Comparison of ENCODE assay signal across 24 mouse cellular contexts in the genomic region with DNA sequence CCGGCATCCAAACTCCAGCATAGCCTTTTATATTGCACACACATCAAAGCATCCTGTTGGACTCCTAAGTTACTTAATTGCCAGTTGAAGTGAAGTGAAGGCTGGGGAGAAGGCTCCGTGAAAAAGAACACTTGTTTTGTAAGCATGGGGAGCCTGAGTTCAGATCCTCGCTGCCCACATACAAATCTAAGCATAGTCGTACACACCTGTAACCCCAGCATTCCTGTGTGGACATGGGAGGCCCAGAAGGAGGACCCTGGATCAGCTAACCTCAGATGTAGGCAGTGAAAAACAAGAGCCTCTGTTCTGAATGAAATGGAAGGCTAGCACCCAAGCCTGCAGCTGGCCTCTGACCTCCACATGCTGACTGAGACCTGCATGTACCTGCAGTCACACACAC.
DNase-seq lines count a peak whose midpoint lies in the region; ATAC-seq lines count a peak whose summit lies in the region.
"Had no signal": no experiment of that assay in that cellular context is flagged by ENCODE, and none has a peak within 500 bp of the region (broad histone marks: within the 10 kb centered on the region; RNA-seq: fewer than 3 reads in every experiment).

No protein-coding gene starts in this region.

- no peaks in the 10 kb centered on the region for H3K27me3 ChIP-seq in kidney, embryonic 16.5 days (ENCODE audit: insufficient read depth, low read length)
- no peaks in the 10 kb centered on the region for H3K27me3 ChIP-seq in midbrain, embryonic 13.5 days
- H3K27me3 ChIP-seq: embryonic facial prominence, embryonic 13.5 days; forebrain, embryonic 12.5 days; forebrain, embryonic 15.5 days; heart, embryonic 12.5 days; heart, embryonic 15.5 days; hindbrain, embryonic 13.5 days; Patski had no signal

- peaks cover 23% of the 10 kb centered on the region for H3K4me1 ChIP-seq in kidney, embryonic 16.5 days (ENCODE audit: insufficient read depth, low read length)
- H3K4me1 ChIP-seq in midbrain, embryonic 13.5 days (replicated peaks): peaks cover under 1% of the 10 kb centered on the region; the same call in 1 of the 2 replicates
- H3K4me1 ChIP-seq: embryonic facial prominence, embryonic 13.5 days; forebrain, embryonic 12.5 days; forebrain, embryonic 15.5 days had no signal

- no peak overlapping the region for H3K4me2 ChIP-seq in kidney, embryonic 16.5 days (replicated peaks; ENCODE audit: low read depth, low read length)
- no peak overlapping the region for H3K4me2 ChIP-seq in midbrain, embryonic 13.5 days (replicated peaks)
- H3K4me2 ChIP-seq: embryonic facial prominence, embryonic 13.5 days; forebrain, embryonic 12.5 days; forebrain, embryonic 15.5 days; heart, embryonic 12.5 days; heart, embryonic 15.5 days; hindbrain, embryonic 13.5 days had no signal

- H3K4me3 ChIP-seq in kidney, embryonic 16.5 days (ENCODE audit: low read length): no peak overlapping the region
- no peak overlapping the region for H3K4me3 ChIP-seq in midbrain, embryonic 13.5 days (replicated peaks)
- H3K4me3 ChIP-seq: embryonic facial prominence, embryonic 13.5 days; erythroblast, embryonic 14.5 days; forebrain, embryonic 12.5 days; forebrain, embryonic 15.5 days; heart, embryonic 12.5 days; heart, embryonic 15.5 days; hindbrain, embryonic 10.5 days; hindbrain, embryonic 13.5 days had no signal

- H3K36me3 ChIP-seq in kidney, embryonic 16.5 days (ENCODE audit: insufficient read depth, low read length): 0 out of 2 replicates have a peak, but pooled peaks cover 4% of the 10 kb centered on the region
- no peaks in the 10 kb centered on the region for H3K36me3 ChIP-seq in midbrain, embryonic 13.5 days
- H3K36me3 ChIP-seq: embryonic facial prominence, embryonic 13.5 days; forebrain, embryonic 15.5 days; heart, embryonic 15.5 days; hindbrain, embryonic 13.5 days had no signal

- H3K9me3 ChIP-seq in kidney, embryonic 16.5 days (ENCODE audit: low read length): no peaks in the 10 kb centered on the region
- no peaks in the 10 kb centered on the region for H3K9me3 ChIP-seq in midbrain, embryonic 13.5 days
- H3K9me3 ChIP-seq: embryonic facial prominence, embryonic 13.5 days; forebrain, embryonic 12.5 days; forebrain, embryonic 15.5 days; heart, embryonic 12.5 days; heart, embryonic 15.5 days; hindbrain, embryonic 10.5 days; hindbrain, embryonic 13.5 days had no signal

- WGBS in kidney, embryonic 16.5 days: 53% methylated on average over 4 of the region's 4 CpGs
- WGBS in midbrain, embryonic 13.5 days: 88% methylated on average over 4 of the region's 4 CpGs

- H3K9ac ChIP-seq in kidney, embryonic 16.5 days (replicated peaks; ENCODE audit: low read length): 0 out of 2 replicates have a peak overlapping the region, but pooled peaks have one; percentile 26
- no peak overlapping the region for H3K9ac ChIP-seq in midbrain, embryonic 13.5 days (replicated peaks)
- H3K9ac ChIP-seq: embryonic facial prominence, embryonic 13.5 days; forebrain, embryonic 12.5 days; forebrain, embryonic 15.5 days; heart, embryonic 12.5 days; heart, embryonic 15.5 days; hindbrain, embryonic 13.5 days had no signal

- no peak overlapping the region; the same call in 1 of the 2 replicates for H3K27ac ChIP-seq in kidney, embryonic 16.5 days (ENCODE audit: low read length)
- H3K27ac ChIP-seq in midbrain, embryonic 13.5 days: no peak overlapping the region
- H3K27ac ChIP-seq: embryonic facial prominence, embryonic 13.5 days; forebrain, embryonic 12.5 days; forebrain, embryonic 15.5 days; heart, embryonic 15.5 days; hindbrain, embryonic 10.5 days had no signal

- peak; percentile 54 for DNase-seq in cerebellum, adult 11-12 months
- peak; percentile 54 for DNase-seq in cerebellum, adult 9-11 months
- no peak for DNase-seq in cerebellum, adult 9-10 months
- no peak for DNase-seq in kidney, postnatal 10 days
- DNase-seq: adrenal gland, postnatal 10 days; adrenal gland, postnatal 36 days; gastrocnemius, postnatal 25 days; heart, adult 18-20 months; heart, postnatal 10 days; heart, postnatal 36 days; kidney, adult 18-20 months had no signal

- ATAC-seq in cerebellum, adult (ENCODE audit: insufficient number of reproducible peaks, low FRiP score, low TSS enrichment): no peak
- no peak for ATAC-seq in kidney, embryonic 16.5 days (ENCODE audit: low FRiP score, low TSS enrichment)
- no peak for ATAC-seq in midbrain, embryonic 13.5 days
- ATAC-seq in inflammation-experienced regulatory T-cells, adult 6 months: no peak
- ATAC-seq: forebrain, embryonic 15.5 days; Patski had no signal

Comparison
In these comparisons a context has a peak if more than half of its experiments do, and no peak if none do; other contexts are left out.
1. DNase-seq: peak in cerebellum, adult 11-12 months (single experiment) and cerebellum, adult 9-11 months (single experiment); none in cerebellum, adult 9-10 months (single experiment) and kidney, postnatal 10 days (single experiment).